Mouse (Mus musculus) granulocyte monocyte progenitor cell, adult 5-6 weeks (primary cell): Measurements from ENCODE around the gene Zfp710. TPM values are rescaled to one million over a fixed set of nuclear protein-coding genes. Genes with fewer than 3 reads are reported as not detected.

ENCODE experiments used
- total RNA-seq, 2 experiments: library from RNA; stranded (forward) in 1 of 2; stranded (reverse) in 1 of 2; fragments of 200-712, 200-1000 nt in 1 of 2; fragments of >200 nt in 1 of 2; fragmentation: Nextera tagmentation in 1 of 2; gene quantifications; 2 replicates each; pipeline ENCODE4 v1.2.3; 2014 to 2017

The Zfp710 gene
- total RNA-seq, 2 experiments from 2014 or later, result 24.3 to 27.6 TPM

Other genes starting within 250 kb of the Zfp710 start
- not detected in 2 replicates for gene Mesp1, start 231.0 kb upstream of the Zfp710 start, total RNA-seq (2014; fragmentation: Nextera tagmentation)
- gene Mesp1, start 231.0 kb upstream of the Zfp710 start, total RNA-seq (2017), result not detected in 2 replicates
- not detected in 2 replicates for gene Mesp2, start 214.1 kb upstream of the Zfp710 start, total RNA-seq (2014; fragmentation: Nextera tagmentation)
- not detected in 2 replicates for gene Mesp2, start 214.1 kb upstream of the Zfp710 start, total RNA-seq (2017)
- 0.36 TPM in 1 of 2 replicates, not detected in the other for gene Anpep, start 163.8 kb upstream of the Zfp710 start, total RNA-seq (2014; fragmentation: Nextera tagmentation)
- gene Anpep, start 163.8 kb upstream of the Zfp710 start, total RNA-seq (2017), result not detected in 2 replicates
- gene Ap3s2, start 104.2 kb upstream of the Zfp710 start, total RNA-seq (2014; fragmentation: Nextera tagmentation), result 29.6 and 38.1 TPM in 2 replicates
- gene Ap3s2, start 104.2 kb upstream of the Zfp710 start, total RNA-seq (2017), result 8.3 and 9.3 TPM in 2 replicates
- gene Arpin, start 89.5 kb upstream of the Zfp710 start, total RNA-seq (2014; fragmentation: Nextera tagmentation), result 1.8 TPM in 1 of 2 replicates, not detected in the other
- not detected in 2 replicates for gene Arpin, start 89.5 kb upstream of the Zfp710 start, total RNA-seq (2017)
- gene Idh2, start 90.6 kb downstream of the Zfp710 start, total RNA-seq (2014; fragmentation: Nextera tagmentation), result 259 and 298 TPM in 2 replicates
- 338 and 368 TPM in 2 replicates for gene Idh2, start 90.6 kb downstream of the Zfp710 start, total RNA-seq (2017)
- 6.2 and 6.6 TPM in 2 replicates for gene Sema4b, start 162.0 kb downstream of the Zfp710 start, total RNA-seq (2014; fragmentation: Nextera tagmentation)
- 3.6 and 4.4 TPM in 2 replicates for gene Sema4b, start 162.0 kb downstream of the Zfp710 start, total RNA-seq (2017)
- 45.3 and 77.8 TPM in 2 replicates for gene Cib1, start 208.0 kb downstream of the Zfp710 start, total RNA-seq (2014; fragmentation: Nextera tagmentation)
- 25.0 and 67.5 TPM in 2 replicates for gene Cib1, start 208.0 kb downstream of the Zfp710 start, total RNA-seq (2017)
- 4.5 and 10.0 TPM in 2 replicates for gene Gdpgp1, start 208.1 kb downstream of the Zfp710 start, total RNA-seq (2014; fragmentation: Nextera tagmentation)
- gene Gdpgp1, start 208.1 kb downstream of the Zfp710 start, total RNA-seq (2017), result 1.9 and 3.0 TPM in 2 replicates
- 0.36 TPM in 1 of 2 replicates, not detected in the other for gene Ttll13, start 221.6 kb downstream of the Zfp710 start, total RNA-seq (2014; fragmentation: Nextera tagmentation)
- not detected in 2 replicates for gene Ttll13, start 221.6 kb downstream of the Zfp710 start, total RNA-seq (2017)
- 23.7 and 33.5 TPM in 2 replicates for gene Ngrn, start 236.4 kb downstream of the Zfp710 start, total RNA-seq (2014; fragmentation: Nextera tagmentation)
- gene Ngrn, start 236.4 kb downstream of the Zfp710 start, total RNA-seq (2017), result 21.2 and 33.9 TPM in 2 replicates
- 45.6 and 48.1 TPM in 2 replicates for gene Vps33b, start 244.8 kb downstream of the Zfp710 start, total RNA-seq (2014; fragmentation: Nextera tagmentation)
- gene Vps33b, start 244.8 kb downstream of the Zfp710 start, total RNA-seq (2017), result 24.2 and 31.8 TPM in 2 replicates